Mouse (Mus musculus) embryonic facial prominence, embryonic 12.5 days (tissue): ENCODE measurements at regions not wholly inside any gene's neighbourhood (a gene's known extent, or its start where the extent isn't known, plus 50 kb on each side); places are given as distances from the start of the nearest gene placed in this dataset.
"Not testable (repeated sequence)": the region's sequence is repeated elsewhere in the genome, so short reads cannot be mapped to it uniquely, and the experiment has no call there.

ENCODE experiments used
- ATAC-seq: fragments of 200-750 bp; cut with Nextera tagmentation; 2 replicates; pipeline ENCODE4 v1.8.0; 2017; ENCODE audit not compliant: insufficient number of reproducible peaks, insufficient read depth, low FRiP score, low TSS enrichment
- H3K27ac ChIP-seq: fragments of 300-500 bp; sonication (generic); 2 replicates; pipeline ENCODE4 v1.5.1; 2016; ENCODE audit warnings: mild to moderate bottlenecking
- H3K27me3 ChIP-seq: fragments of 300-500 bp; sonication (generic); 2 replicates; pipeline ENCODE4 v1.6.1; 2016; ENCODE audit warnings: mild to moderate bottlenecking, moderate library complexity
- H3K36me3 ChIP-seq: fragments of 300-500 bp; sonication (generic); 2 replicates; pipeline ENCODE4 v1.6.1; 2016; ENCODE audit warnings: mild to moderate bottlenecking
- H3K4me1 ChIP-seq: fragments of 300-500 bp; sonication (generic); 2 replicates; pipeline ENCODE4 v1.6.1; 2016
- H3K4me2 ChIP-seq: fragments of 300-500 bp; sonication (generic); replicated peaks from 2 replicates; pipeline ENCODE4 v1.6.1; 2016; ENCODE audit warnings: mild to moderate bottlenecking, moderate library complexity
- H3K4me3 ChIP-seq: fragments of 300-500 bp; sonication (generic); 2 replicates; pipeline ENCODE4 v1.5.1; 2016; ENCODE audit warnings: mild to moderate bottlenecking
- H3K9ac ChIP-seq: fragments of 300-500 bp; sonication (generic); 2 replicates; pipeline ENCODE4 v1.6.1; 2016; ENCODE audit warnings: mild to moderate bottlenecking, moderate library complexity
- H3K9me3 ChIP-seq: fragments of 300-500 bp; sonication (generic); 2 replicates; pipeline ENCODE4 v1.6.1; 2016; ENCODE audit warnings: mild to moderate bottlenecking, moderate library complexity
- WGBS: fragments of 180-500 bp; shearing (Covaris S2); methylation state at CpG from one replicate; pipeline ENCODE4 v1.1.7; 2016; 5-methylcytosine and 5-hydroxymethylcytosine counted together

- ATAC-seq = no peak
- H3K4me2 ChIP-seq = no peak overlapping the region
- no peaks in the 10 kb centered on the region for H3K4me1 ChIP-seq
- no peaks in the 10 kb centered on the region for H3K36me3 ChIP-seq
- H3K27me3 ChIP-seq = no peaks in the 10 kb centered on the region
- no peak overlapping the region for H3K27ac ChIP-seq
- WGBS = 64% methylated on average over 6 of the region's 6 CpGs
- no peak overlapping the region for H3K4me3 ChIP-seq
- no peaks in the 10 kb centered on the region for H3K9me3 ChIP-seq
- no peak overlapping the region for H3K9ac ChIP-seq
These were observed 69.4 kb upstream of the Dph6 start for GRCm38 (mm10) chr2:114723971-114724666.

GRCm38 (mm10) chr2:114727197-114727596, 72.4 kb upstream of the Dph6 start:
- Histone ChIP-seq H3K4me3 (no peak overlapping the region), H3K36me3 (no peaks in the 10 kb centered on the region), H3K4me2 (no peak overlapping the region), H3K9ac (no peak overlapping the region), H3K27me3 (no peaks in the 10 kb centered on the region), H3K4me1 (no peaks in the 10 kb centered on the region), H3K27ac (no peak overlapping the region), H3K9me3 (no peaks in the 10 kb centered on the region)
- WGBS = 77% methylated on average over 1 of the region's 1 CpGs
- no peak for ATAC-seq

GRCm38 (mm10) chr2:114734861-114735569, 80.3 kb upstream of the Dph6 start:
- Histone ChIP-seq H3K27ac (no peak overlapping the region), H3K4me3 (no peak overlapping the region), H3K27me3 (no peaks in the 10 kb centered on the region), H3K4me2 (no peak overlapping the region), H3K36me3 (no peaks in the 10 kb centered on the region), H3K9ac (no peak overlapping the region), H3K4me1 (no peaks in the 10 kb centered on the region), H3K9me3 (no peaks in the 10 kb centered on the region)
- ATAC-seq = peak; percentile 47; the same call in 1 of the 2 replicates
- 45% methylated on average over 4 of the region's 4 CpGs for WGBS

GRCm38 (mm10) chr2:114739421-114740212, 84.9 kb upstream of the Dph6 start:
- Histone ChIP-seq H3K9ac (no peak overlapping the region), H3K27ac (no peak overlapping the region), H3K4me2 (no peak overlapping the region), H3K36me3 (no peaks in the 10 kb centered on the region), H3K4me3 (no peak overlapping the region), H3K4me1 (no peaks in the 10 kb centered on the region), H3K27me3 (no peaks in the 10 kb centered on the region), H3K9me3 (no peaks in the 10 kb centered on the region)
- 81% methylated on average over 11 of the region's 11 CpGs for WGBS
- no peak for ATAC-seq

- H3K4me1 ChIP-seq = no peaks in the 10 kb centered on the region
- ATAC-seq = no peak
- no peaks in the 10 kb centered on the region for H3K9me3 ChIP-seq
- no peak overlapping the region for H3K4me3 ChIP-seq
- no peaks in the 10 kb centered on the region for H3K27me3 ChIP-seq
- H3K9ac ChIP-seq = no peak overlapping the region
- 74% methylated on average over 4 of the region's 4 CpGs for WGBS
- no peak overlapping the region for H3K27ac ChIP-seq
- H3K4me2 ChIP-seq = no peak overlapping the region
- no peaks in the 10 kb centered on the region for H3K36me3 ChIP-seq
These were observed 108.5 kb upstream of the Dph6 start for GRCm38 (mm10) chr2:114763276-114763675.

GRCm38 (mm10) chr2:114773723-114774122, 119.0 kb upstream of the Dph6 start:
- H3K4me3 ChIP-seq, H3K9ac ChIP-seq, H3K27me3 ChIP-seq, H3K4me2 ChIP-seq, H3K36me3 ChIP-seq, H3K4me1 ChIP-seq, ATAC-seq, H3K9me3 ChIP-seq, H3K27ac ChIP-seq: not testable (repeated sequence)
- WGBS = 82% methylated on average over 6 of the region's 6 CpGs

- Histone ChIP-seq H3K4me1 (no peaks in the 10 kb centered on the region), H3K27me3 (no peaks in the 10 kb centered on the region), H3K4me3 (no peak overlapping the region), H3K27ac (no peak overlapping the region), H3K9ac (no peak overlapping the region), H3K9me3 (no peaks in the 10 kb centered on the region), H3K36me3 (no peaks in the 10 kb centered on the region), H3K4me2 (no peak overlapping the region)
- ATAC-seq = no peak
- 80% methylated on average over 3 of the region's 3 CpGs for WGBS
These were observed 119.5 kb upstream of the Dph6 start for GRCm38 (mm10) chr2:114774278-114774677.

- Histone ChIP-seq H3K9ac (no peak overlapping the region), H3K27ac (no peak overlapping the region), H3K4me3 (no peak overlapping the region), H3K4me2 (no peak overlapping the region), H3K36me3 (no peaks in the 10 kb centered on the region), H3K9me3 (no peaks in the 10 kb centered on the region), H3K27me3 (no peaks in the 10 kb centered on the region), H3K4me1 (no peaks in the 10 kb centered on the region)
- WGBS = 45% methylated on average over 2 of the region's 2 CpGs
- ATAC-seq = no peak
These were observed 120.8 kb upstream of the Dph6 start for GRCm38 (mm10) chr2:114775532-114775931.

- H3K27me3 ChIP-seq = no peaks in the 10 kb centered on the region
- no peaks in the 10 kb centered on the region for H3K36me3 ChIP-seq
- no peak overlapping the region for H3K4me3 ChIP-seq
- H3K4me1 ChIP-seq = no peaks in the 10 kb centered on the region
- 57% methylated on average over 2 of the region's 2 CpGs for WGBS
- no peak overlapping the region for H3K4me2 ChIP-seq
- no peak overlapping the region for H3K27ac ChIP-seq
- ATAC-seq = no peak
- no peak overlapping the region for H3K9ac ChIP-seq
- no peaks in the 10 kb centered on the region for H3K9me3 ChIP-seq
These were observed 121.4 kb upstream of the Dph6 start for GRCm38 (mm10) chr2:114776176-114776575.

GRCm38 (mm10) chr2:114782450-114782849, 127.7 kb upstream of the Dph6 start:
- Histone ChIP-seq H3K4me3 (no peak overlapping the region), H3K4me2 (no peak overlapping the region), H3K36me3 (no peaks in the 10 kb centered on the region), H3K9me3 (no peaks in the 10 kb centered on the region), H3K27ac (no peak overlapping the region), H3K4me1 (peaks cover 5% of the 10 kb centered on the region), H3K27me3 (no peaks in the 10 kb centered on the region), H3K9ac (no peak overlapping the region)
- WGBS = 76% methylated on average over 6 of the region's 6 CpGs
- no peak for ATAC-seq

- peaks cover 5% of the 10 kb centered on the region for H3K4me1 ChIP-seq
- H3K27ac ChIP-seq = peak overlapping the region; percentile 59
- H3K9ac ChIP-seq = no peak overlapping the region
- no peak for ATAC-seq
- no peak overlapping the region for H3K4me2 ChIP-seq
- no peak overlapping the region for H3K4me3 ChIP-seq
- no peaks in the 10 kb centered on the region for H3K9me3 ChIP-seq
- H3K27me3 ChIP-seq = no peaks in the 10 kb centered on the region
- no peaks in the 10 kb centered on the region for H3K36me3 ChIP-seq
These were observed 129.4 kb upstream of the Dph6 start for GRCm38 (mm10) chr2:114784191-114784590.

- 88% methylated on average over 3 of the region's 3 CpGs for WGBS
- Histone ChIP-seq H3K9me3 (no peaks in the 10 kb centered on the region), H3K27me3 (no peaks in the 10 kb centered on the region), H3K4me1 (peaks cover 5% of the 10 kb centered on the region), H3K36me3 (no peaks in the 10 kb centered on the region), H3K4me2 (no peak overlapping the region), H3K27ac (no peak overlapping the region), H3K4me3 (no peak overlapping the region), H3K9ac (no peak overlapping the region)
- ATAC-seq = no peak
These were observed 133.5 kb upstream of the Dph6 start for GRCm38 (mm10) chr2:114788251-114788650.
